Mouse (Mus musculus) spleen, adult 2 months (tissue): ENCODE results near the gene Bicc1.

Source experiments
- CTCF ChIP-seq: fragments of 200-500 bp; IDR thresholded peaks from 2 replicates; pipeline ENCODE4 v1.5.1; 2011; ENCODE audit warnings: mild to moderate bottlenecking, inconsistent platforms; ENCODE audit not compliant: insufficient read depth, insufficient read length, insufficient replicate concordance; ENCODE audit errors: extremely low read depth
- POLR2A ChIP-seq: fragments of 200-500 bp; IDR thresholded peaks from 2 replicates; pipeline ENCODE4 v1.6.1; 2011; ENCODE audit warnings: low read depth, low read length, inconsistent platforms

DNA sequence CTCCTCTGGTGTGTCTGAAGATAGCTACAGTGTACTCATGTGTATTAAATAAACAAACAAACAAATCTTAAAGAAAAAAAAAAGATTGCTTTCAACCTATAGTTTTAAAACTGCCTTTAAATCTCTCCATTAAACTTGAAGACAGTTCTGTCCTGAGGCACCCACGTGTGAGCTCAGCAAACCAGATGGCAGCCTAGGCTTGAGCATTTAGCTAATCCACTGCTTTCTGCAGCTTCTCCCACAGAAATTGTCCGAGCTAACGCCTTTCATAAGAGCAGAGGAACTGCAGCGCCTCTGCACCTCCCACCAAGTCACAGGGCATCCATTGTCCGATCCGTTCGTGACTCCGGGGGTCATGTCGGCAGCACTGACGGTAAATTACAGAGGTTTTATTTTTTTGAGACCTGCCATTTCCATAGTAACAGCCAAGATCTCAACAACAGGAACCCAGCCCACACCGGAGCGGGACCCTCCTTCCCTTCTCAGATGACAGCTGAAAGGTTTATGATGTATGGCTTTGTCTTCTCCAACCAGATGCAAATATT is 284.4 kb downstream of the Bicc1 start:
- TF ChIP-seq CTCF (no peak), POLR2A (no peak)
